Mouse (Mus musculus) heart, embryonic 11.5 days (tissue): ENCODE results near the gene Cspg4. TPM values are rescaled to one million over a fixed set of nuclear protein-coding genes. Genes with fewer than 3 reads are reported as not detected.
A peak's percentile ranks its signal among the peaks of the same experiment; 100 is the strongest.

ENCODE experiments used
- ATAC-seq: fragments of 200-750 bp; cut with Nextera tagmentation; replicated peaks from 2 replicates; pipeline ENCODE4 v1.8.0; 2017; ENCODE audit warnings: moderate library complexity; ENCODE audit not compliant: insufficient number of reproducible peaks, low FRiP score, low TSS enrichment
- H3K27ac ChIP-seq: fragments of 300-500 bp; sonication (generic); 2 replicates; pipeline ENCODE4 v1.5.1; 2014; ENCODE audit warnings: mild to moderate bottlenecking, low read depth, low read length
- H3K27me3 ChIP-seq: fragments of 300-500 bp; sonication (generic); 2 replicates; pipeline ENCODE4 v1.6.1; 2014; ENCODE audit warnings: mild to moderate bottlenecking, low read length, mixed read lengths; ENCODE audit not compliant: control insufficient read depth, insufficient read depth
- H3K36me3 ChIP-seq: fragments of 300-500 bp; sonication (generic); 2 replicates; pipeline ENCODE4 v1.6.1; 2014; ENCODE audit warnings: mild to moderate bottlenecking, low read length, moderate library complexity, mixed read lengths; ENCODE audit not compliant: control insufficient read depth, insufficient read depth
- H3K4me1 ChIP-seq: fragments of 300-500 bp; sonication (generic); 2 replicates; pipeline ENCODE4 v1.6.1; 2014; ENCODE audit warnings: low read length; ENCODE audit not compliant: control insufficient read depth, insufficient read depth
- H3K4me2 ChIP-seq: fragments of 300-500 bp; sonication (generic); 2 replicates; pipeline ENCODE4 v1.6.1; 2014; ENCODE audit warnings: mild to moderate bottlenecking, moderate library complexity
- H3K4me3 ChIP-seq: fragments of 300-500 bp; sonication (generic); 2 replicates; pipeline ENCODE4 v1.5.1; 2014; ENCODE audit warnings: low read depth, low read length
- H3K9ac ChIP-seq: fragments of 300-500 bp; sonication (generic); 2 replicates; pipeline ENCODE4 v1.6.1; 2014; ENCODE audit warnings: mild to moderate bottlenecking, low read depth, low read length, moderate library complexity
- H3K9me3 ChIP-seq: fragments of 300-500 bp; sonication (generic); replicated peaks from 2 replicates; pipeline ENCODE4 v1.6.1; 2016; ENCODE audit warnings: low read length; ENCODE audit not compliant: control insufficient read depth
- WGBS: fragments of 180-500 bp; shearing (Covaris S2); extraction: QIAGEN DNeasy Blood & Tissue Kit; methylation state at CpG from one replicate; pipeline ENCODE4 v1.1.7; 2014; ENCODE audit not compliant: insufficient replicate concordance; 5-methylcytosine and 5-hydroxymethylcytosine counted together
- polyA plus RNA-seq: library from polyadenylated mRNA; unstranded; fragments of >200 nt; fragmentation: Nextera tagmentation; extraction: Ambion mirVana; gene quantifications from 2 replicates; pipeline ENCODE4 v1.2.1, GENCODE M21; 2014

Cspg4 gene
- polyA plus RNA-seq, 1 experiment from 2014 or later = 18.6 TPM

DNA sequence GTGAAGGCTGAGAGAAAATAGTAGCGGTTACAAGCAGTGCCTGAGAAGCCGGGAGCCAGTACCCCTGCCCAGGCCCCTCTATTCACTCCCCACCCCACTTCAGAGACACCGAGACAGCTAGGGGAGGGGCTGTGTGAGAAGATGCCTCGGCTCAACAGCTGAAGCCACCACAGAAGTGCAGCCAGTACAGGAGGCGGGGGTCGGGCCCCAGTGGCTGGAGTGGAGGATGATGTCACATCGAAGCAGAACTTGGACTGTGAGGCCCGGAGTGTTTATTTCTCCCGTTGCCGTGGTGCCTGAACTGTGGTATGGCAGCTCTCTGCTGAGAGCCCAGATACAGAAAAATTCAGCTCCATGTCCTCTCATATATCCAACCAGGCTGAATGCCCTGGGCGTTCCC is 13.1 kb upstream of the Cspg4 start:
- H3K9ac ChIP-seq = peak overlapping the region; percentile 23
- H3K27ac ChIP-seq = peak overlapping the region; percentile 54
- WGBS = 19% methylated on average over 11 of the region's 11 CpGs
- H3K4me2 ChIP-seq = peak overlapping the region; percentile 35
- no peak overlapping the region for H3K4me3 ChIP-seq
- peak; percentile 58 for ATAC-seq
- H3K4me1 ChIP-seq = peaks cover 25% of the 10 kb centered on the region
- no peaks in the 10 kb centered on the region; the same call in 1 of the 2 replicates for H3K27me3 ChIP-seq
- H3K9me3 ChIP-seq = no peaks in the 10 kb centered on the region
- H3K36me3 ChIP-seq = no peaks in the 10 kb centered on the region

- Histone ChIP-seq H3K4me2 (no peak overlapping the region), H3K9ac (no peak overlapping the region), H3K9me3 (no peaks in the 10 kb centered on the region), H3K27me3 (peaks cover 2% of the 10 kb centered on the region; the same call in 1 of the 2 replicates), H3K27ac (no peak overlapping the region), H3K4me1 (peaks cover 8% of the 10 kb centered on the region; the same call in 1 of the 2 replicates), H3K4me3 (no peak overlapping the region), H3K36me3 (no peaks in the 10 kb centered on the region)
- ATAC-seq = no peak
- WGBS = 39% methylated on average over 3 of the region's 3 CpGs
These were observed 7.4 kb upstream of the Cspg4 start for GRCm38 (mm10) chr9:56857463-56857862.

- H3K36me3 ChIP-seq = no peaks in the 10 kb centered on the region
- 48% methylated on average over 3 of the region's 3 CpGs for WGBS
- H3K4me2 ChIP-seq = no peak overlapping the region
These were observed 4.8 kb upstream of the Cspg4 start for GRCm38 (mm10) chr9:56860035-56860434.

DNA sequence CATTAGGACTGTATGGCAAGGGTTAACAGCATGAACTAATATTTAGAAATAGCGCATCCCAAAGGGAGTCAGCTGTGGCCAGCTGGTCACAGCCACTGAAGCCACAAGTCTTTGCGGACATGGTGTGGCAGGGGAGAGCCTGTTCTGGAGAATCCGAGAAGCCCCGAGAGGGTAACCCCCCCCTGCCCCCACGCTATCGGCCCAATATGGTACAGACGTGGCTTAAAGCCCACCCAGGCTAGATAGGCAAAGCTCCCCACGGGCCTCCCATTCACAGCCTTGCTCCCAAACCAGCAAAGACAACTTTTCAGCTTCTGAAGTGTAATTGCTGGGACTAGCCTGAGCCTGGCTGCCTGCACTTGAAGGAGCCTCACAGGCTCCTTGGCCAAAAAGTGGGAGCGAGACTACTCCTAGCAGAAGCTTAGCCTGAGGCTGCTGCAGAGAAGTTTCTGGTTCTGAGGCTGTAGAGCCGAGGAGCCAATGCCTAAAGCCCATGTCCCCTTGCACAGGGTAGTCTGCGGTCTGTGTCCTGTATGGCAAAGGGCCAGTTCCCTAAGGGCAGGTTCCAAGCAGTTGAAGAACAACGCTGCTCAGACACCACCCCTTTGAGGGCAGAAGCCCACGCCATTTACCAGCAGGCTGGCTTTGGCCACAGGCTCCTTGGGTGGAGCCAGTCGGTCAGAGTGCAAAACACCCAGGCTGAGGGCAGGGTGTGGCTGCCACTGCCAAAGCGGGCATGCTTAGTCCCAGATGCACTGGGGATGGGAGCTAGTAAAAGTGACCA is 4.2 kb upstream of the Cspg4 start:
- Histone ChIP-seq H3K27me3 (peaks cover 9% of the 10 kb centered on the region), H3K36me3 (no peaks in the 10 kb centered on the region), H3K4me3 (no peak overlapping the region), H3K9ac (no peak overlapping the region), H3K9me3 (no peaks in the 10 kb centered on the region), H3K4me2 (no peak overlapping the region), H3K27ac (no peak overlapping the region), H3K4me1 (peaks cover 14% of the 10 kb centered on the region)
- 59% methylated on average over 15 of the region's 15 CpGs for WGBS
- no peak for ATAC-seq

More at GRCm38 (mm10) chr9:56860035-56860434, 4.8 kb upstream of the Cspg4 start:
- Histone ChIP-seq H3K9ac (no peak overlapping the region), H3K4me3 (no peak overlapping the region), H3K27me3 (peaks cover 7% of the 10 kb centered on the region; the same call in 1 of the 2 replicates), H3K4me1 (peaks cover 13% of the 10 kb centered on the region), H3K27ac (no peak overlapping the region), H3K9me3 (no peaks in the 10 kb centered on the region)
- ATAC-seq = no peak

DNA sequence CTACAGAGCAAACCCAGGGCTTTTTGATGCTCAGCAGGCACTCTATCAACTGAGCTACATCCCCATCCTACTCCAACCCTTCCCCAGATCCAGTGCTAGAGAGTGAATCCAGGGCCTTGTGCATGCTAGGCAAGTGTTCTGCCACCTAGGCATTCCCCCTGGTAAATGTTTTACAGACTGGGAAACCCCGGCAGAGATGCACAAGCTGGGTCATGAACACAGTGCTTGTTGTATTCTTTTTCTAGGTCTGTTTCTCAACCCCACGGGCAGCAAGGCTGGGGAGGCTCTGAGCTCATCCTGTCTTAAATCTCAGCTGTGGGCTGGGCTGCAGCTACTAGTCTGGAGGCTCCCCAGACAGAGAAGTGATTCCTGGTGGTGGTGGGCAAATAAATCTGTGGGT is 2.0 kb upstream of the Cspg4 start:
- no peak overlapping the region for H3K4me3 ChIP-seq
- H3K27ac ChIP-seq = no peak overlapping the region
- H3K4me1 ChIP-seq = peaks cover 30% of the 10 kb centered on the region
- ATAC-seq = no peak
- 73% methylated on average over 2 of the region's 2 CpGs for WGBS
- H3K27me3 ChIP-seq = peaks cover 9% of the 10 kb centered on the region
- no peaks in the 10 kb centered on the region for H3K9me3 ChIP-seq
- H3K4me2 ChIP-seq = no peak overlapping the region
- no peak overlapping the region for H3K9ac ChIP-seq
- H3K36me3 ChIP-seq = no peaks in the 10 kb centered on the region

DNA sequence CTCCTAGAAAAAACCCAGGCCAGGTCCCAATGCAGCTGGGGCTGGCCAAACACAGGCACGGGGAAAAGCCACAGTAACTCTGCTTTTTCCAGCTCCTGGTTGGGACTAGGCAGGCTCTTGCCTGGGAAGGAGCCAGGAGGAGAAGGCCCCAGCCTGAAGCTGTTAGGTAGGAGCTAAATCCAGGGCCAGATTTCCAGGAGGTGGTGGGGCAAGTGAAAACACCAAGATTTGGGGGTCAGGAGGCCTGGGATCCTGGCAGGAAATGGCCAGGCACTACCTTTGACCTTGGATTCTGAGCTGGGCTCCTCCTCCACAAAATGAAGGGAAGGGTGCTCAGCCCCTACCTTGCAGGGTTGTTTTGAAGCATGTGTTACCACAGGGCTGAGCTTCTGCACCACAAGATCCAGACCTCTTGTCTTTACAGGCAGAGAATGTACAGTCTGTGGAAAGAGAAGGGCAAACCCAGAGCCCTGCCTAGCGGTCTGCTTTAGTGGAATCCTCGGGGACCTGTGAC is 560 bp upstream of the Cspg4 start, which contains the start of gene Odf3l1:
Gene Odf3l1 (minus strand): TSS at position 464 of the 514 bp plus-strand sequence.
- peak within 1 kb of the TSS; percentile 79 for H3K27ac ChIP-seq
- H3K36me3 ChIP-seq = no peaks in the 10 kb centered on the region
- H3K4me1 ChIP-seq = peaks cover 44% of the 10 kb centered on the region
- no peaks in the 10 kb centered on the region for H3K9me3 ChIP-seq
- peak within 1 kb of the TSS; percentile 64 for H3K4me2 ChIP-seq
- WGBS = 8% methylated on average over 3 of the region's 3 CpGs
- peak within 1 kb of the TSS; percentile 49 for H3K4me3 ChIP-seq
- peaks cover 9% of the 10 kb centered on the region for H3K27me3 ChIP-seq
- no peak for ATAC-seq
- H3K9ac ChIP-seq = peak within 1 kb of the TSS; percentile 76

DNA sequence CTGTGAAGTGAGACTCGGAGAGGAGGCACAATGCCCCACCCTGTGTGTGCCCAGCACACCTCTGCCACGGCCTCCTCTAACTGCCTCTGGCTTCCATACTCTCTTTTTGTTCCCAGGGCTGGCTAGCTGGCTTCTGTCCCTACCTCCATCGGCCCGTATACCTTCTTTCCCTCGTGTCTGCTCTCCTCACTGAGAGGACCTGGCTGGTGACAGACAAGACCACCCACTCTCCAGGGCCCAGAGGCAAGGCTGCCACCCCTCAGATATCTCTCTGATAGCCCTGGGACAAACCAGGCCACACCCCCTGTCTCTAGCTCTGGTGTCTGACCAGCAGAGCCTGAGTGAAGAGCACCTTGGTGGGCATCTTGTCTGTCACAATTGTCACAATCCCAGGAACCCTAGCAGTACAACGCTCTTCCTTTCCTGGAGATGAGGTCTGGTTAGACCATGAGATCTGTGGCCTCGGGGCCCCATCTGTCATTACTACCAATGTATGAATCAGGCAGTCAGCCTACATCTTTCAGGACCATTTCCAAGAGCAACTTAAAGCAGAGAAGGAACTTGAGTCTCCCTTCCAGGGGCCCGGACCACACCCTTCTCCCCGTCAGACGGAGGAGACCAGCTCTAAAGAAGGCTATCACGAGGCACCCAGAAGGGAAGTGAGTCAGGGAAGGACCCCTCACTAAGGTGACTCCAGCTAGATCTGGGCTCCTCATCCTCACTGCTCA is 1.0 kb downstream of the Cspg4 start:
- ATAC-seq = no peak
- no peaks in the 10 kb centered on the region for H3K36me3 ChIP-seq
- peak overlapping the region; percentile 49 for H3K4me3 ChIP-seq
- H3K4me1 ChIP-seq = peaks cover 57% of the 10 kb centered on the region
- no peaks in the 10 kb centered on the region for H3K9me3 ChIP-seq
- H3K27ac ChIP-seq = peak overlapping the region; percentile 79
- 40% methylated on average over 11 of the region's 11 CpGs for WGBS
- H3K9ac ChIP-seq = peak overlapping the region; percentile 76
- H3K4me2 ChIP-seq = peak overlapping the region; percentile 64
- H3K27me3 ChIP-seq = peaks cover 9% of the 10 kb centered on the region

- WGBS = 63% methylated on average over 5 of the region's 5 CpGs
- Histone ChIP-seq H3K36me3 (no peaks in the 10 kb centered on the region), H3K4me2 (peak overlapping the region; percentile 64), H3K4me3 (peak overlapping the region; percentile 49), H3K4me1 (peaks cover 62% of the 10 kb centered on the region), H3K27ac (peak overlapping the region; percentile 79), H3K27me3 (peaks cover 9% of the 10 kb centered on the region), H3K9me3 (no peaks in the 10 kb centered on the region), H3K9ac (peak overlapping the region; percentile 76)
- ATAC-seq = no peak
These were observed 1.6 kb downstream of the Cspg4 start for GRCm38 (mm10) chr9:56866430-56866829.
